Mouse (Mus musculus): ENCODE measurements at regions not wholly inside any gene's neighbourhood (a gene's known extent, or its start where the extent isn't known, plus 50 kb on each side); places are given as distances from the start of the nearest gene placed in this dataset.

DNA sequence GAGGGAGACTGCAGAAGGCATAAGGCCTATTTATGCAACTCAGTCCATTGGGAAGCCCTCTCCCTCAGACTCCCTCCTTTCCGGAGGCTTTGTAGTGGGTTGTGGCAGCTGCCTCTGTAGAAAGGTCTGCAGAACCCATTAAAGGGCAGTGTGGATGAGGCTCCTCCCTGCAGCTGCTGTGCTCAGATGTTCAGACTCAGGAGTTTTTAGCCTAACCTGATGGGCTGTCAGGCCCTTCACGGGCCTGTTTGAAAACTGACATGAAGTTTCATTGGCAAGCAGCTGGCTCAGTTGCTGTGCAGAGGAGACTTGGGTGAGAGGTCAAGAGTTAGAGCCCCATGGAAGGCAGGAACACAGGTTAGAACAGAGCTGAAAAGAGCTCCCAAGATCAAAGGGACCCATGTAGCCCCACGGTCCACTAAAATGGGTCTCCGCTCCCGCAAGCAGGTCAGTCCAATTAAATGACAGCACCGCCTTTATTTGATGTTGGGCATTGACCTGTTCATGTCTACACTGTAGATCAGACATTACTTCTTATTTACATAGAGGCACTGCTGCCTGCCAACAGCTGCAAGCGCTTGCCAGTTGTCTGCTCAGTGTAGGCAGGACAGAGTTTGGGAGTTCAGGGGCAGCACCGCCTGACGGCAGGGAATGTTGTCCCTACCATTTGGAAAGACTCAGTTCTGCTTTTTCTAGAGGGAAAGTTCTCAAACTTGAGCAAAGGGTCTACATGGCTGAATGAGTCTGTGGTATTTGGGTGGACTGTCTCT is 53.8 kb upstream of the Usp46 start:
- DNase-seq = peak; percentile 64

GRCm38 (mm10) chr5:74126015-74126896 is 58.0 kb upstream of the Usp46 start:
- DNase-seq = peak; percentile 80

GRCm38 (mm10) chr5:74127518-74127917 is 59.3 kb upstream of the Usp46 start:
- no peak for DNase-seq

DNA sequence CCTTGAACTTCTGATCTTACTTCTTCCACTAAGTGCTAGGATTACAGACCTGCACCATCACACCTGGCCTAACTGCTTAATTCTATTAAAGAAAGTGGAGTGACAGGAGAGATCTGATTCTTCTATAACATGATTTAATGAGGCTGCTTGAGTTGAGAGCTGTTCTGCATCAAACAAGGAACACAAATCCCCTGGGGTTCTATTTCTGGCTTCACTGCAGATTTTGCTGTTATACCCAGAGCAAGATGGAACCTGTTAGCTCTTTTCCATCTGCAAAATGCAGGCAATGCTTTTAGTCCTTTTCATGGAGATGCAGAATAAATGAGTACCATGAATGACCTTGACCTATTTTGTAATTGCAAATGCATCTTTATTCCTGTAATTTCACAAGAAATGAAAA is 61.4 kb upstream of the Usp46 start:
- no peak for DNase-seq

GRCm38 (mm10) chr5:74132671-74133070 is 62.4 kb upstream of the Rasl11b start:
- DNase-seq = peak; percentile 44

DNA sequence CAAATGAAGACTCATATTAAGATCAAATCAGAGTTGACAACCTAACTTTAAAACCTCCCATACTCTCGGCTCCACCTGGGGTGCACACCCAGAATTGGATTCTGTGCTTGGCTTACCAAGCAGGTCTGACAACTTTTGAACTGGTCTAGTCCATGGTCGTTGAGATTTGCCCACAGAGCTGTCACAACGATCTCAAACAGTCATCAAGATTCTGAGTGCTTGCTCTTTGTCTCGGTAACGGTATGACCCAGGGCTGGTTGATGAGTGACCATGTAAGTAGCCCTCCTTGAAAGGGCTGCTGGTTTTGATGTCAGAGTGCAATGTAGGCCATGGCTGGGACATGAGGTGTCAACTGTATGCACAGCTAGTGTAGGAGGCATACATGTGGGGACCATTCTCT is 58.7 kb upstream of the Rasl11b start:
- DNase-seq = no peak

DNA sequence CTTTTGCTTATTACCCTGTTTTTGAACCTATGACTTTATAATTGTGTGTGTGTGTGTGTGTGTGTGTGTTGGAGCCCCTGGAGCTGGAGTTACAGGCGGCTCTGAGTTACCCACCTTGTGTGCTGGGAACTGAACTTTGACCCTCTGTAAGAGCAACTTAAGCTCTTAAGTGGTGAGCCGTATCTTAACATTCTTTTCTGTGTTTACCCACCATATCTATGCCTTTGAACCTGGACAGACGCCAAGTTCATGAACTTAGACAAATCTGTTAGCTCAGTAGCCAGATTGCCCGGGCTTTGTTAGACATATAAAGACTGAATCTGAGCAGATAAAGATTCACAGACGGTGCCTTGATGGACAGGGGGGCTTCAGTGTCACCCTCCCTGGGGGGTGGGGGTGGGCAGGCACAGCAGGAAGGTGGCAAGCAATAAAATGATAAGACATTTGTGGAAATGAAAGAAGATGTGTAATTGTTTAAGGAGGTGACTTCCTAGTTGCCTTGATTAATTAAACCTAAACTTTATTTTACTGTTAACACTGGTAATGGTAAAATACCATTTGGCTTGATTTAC is 58.1 kb upstream of the Rasl11b start:
- no peak for DNase-seq

DNA sequence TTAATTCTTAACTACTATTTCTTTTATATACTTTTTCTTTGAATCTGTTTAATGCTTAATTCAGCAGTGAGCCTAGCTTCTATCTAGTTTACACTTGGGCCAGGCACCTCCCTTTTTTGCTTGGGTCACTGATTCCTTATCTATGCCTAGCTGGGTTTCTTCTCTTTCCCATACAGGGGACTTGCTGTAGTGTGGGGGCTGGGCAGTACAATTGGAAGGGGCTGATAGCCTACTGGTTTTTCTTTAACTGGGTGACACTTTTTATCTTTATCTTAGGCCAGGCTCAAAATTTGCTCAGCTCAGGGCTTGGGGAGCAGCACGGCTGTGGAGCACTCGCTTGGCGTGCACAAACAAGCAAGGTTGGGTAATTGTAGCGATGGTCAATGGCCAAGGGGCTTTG is 51.1 kb upstream of the Rasl11b start:
- DNase-seq = no peak

DNA sequence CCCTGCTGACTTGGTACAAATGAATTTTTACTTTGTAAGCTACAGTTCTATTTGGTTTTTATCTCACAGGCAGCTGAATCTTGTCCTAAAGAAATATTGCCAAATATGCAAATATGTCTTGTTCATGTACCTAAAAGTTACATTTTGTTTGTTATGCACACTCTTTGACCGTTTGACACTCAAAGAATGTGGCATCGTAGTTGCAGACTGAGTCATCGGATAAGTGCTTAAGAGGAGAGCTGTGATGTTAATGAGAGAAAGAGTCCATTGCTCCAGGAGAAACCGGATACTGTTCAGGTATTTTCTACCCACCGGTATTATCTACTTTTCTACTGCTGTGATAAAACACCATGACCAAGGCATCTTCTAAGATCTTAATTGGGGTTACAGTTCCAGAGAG is 50.3 kb upstream of the Rasl11b start:
- no peak for DNase-seq
